Mouse (Mus musculus): Measurements from ENCODE around the gene H2-D1.

GRCm38 (mm10) chr17:35247144-35247543 lies 15.4 kb upstream of the H2-D1 start:
- TF ChIP-seq CTCF (IDR thresholded peaks at IDR 0.05; ENCODE audit: low read depth), result no peak
- no peak for TF ChIP-seq EP300 (IDR thresholded peaks at IDR 0.05; ENCODE audit: low read depth)
